Mouse (Mus musculus) neural tube, embryonic 14.5 days (tissue): ENCODE data around the gene Hdac1. TPM values are rescaled to one million over a fixed set of nuclear protein-coding genes. Genes with fewer than 3 reads are reported as not detected.

Source experiments
- ATAC-seq: fragments of 200-750 bp; cut with Nextera tagmentation; 2 replicates; pipeline ENCODE4 v1.8.0; 2017; ENCODE audit warnings: low read depth, mild to moderate bottlenecking, moderate TSS enrichment, moderate library complexity
- H3K27ac ChIP-seq: fragments of 300-500 bp; sonication (generic); 2 replicates; pipeline ENCODE4 v1.5.1; 2014; ENCODE audit warnings: low read depth, mild to moderate bottlenecking, control low read depth, low read length, moderate library complexity, mixed read lengths
- H3K27me3 ChIP-seq: fragments of 300-500 bp; sonication (generic); 2 replicates; pipeline ENCODE4 v1.6.1; 2014; ENCODE audit warnings: low read length; ENCODE audit not compliant: control insufficient read depth, insufficient read depth
- H3K36me3 ChIP-seq: fragments of 300-500 bp; sonication (generic); 2 replicates; pipeline ENCODE4 v1.6.1; 2014; ENCODE audit warnings: low read length, mixed read lengths; ENCODE audit not compliant: control insufficient read depth, insufficient read depth
- H3K4me1 ChIP-seq: fragments of 300-500 bp; sonication (generic); 2 replicates; pipeline ENCODE4 v1.6.1; 2014; ENCODE audit warnings: low read length; ENCODE audit not compliant: control insufficient read depth, insufficient read depth
- H3K4me2 ChIP-seq: fragments of 300-500 bp; sonication (generic); 2 replicates; pipeline ENCODE4 v1.6.1; 2014; ENCODE audit warnings: mild to moderate bottlenecking, low read depth, low read length, control low read depth
- H3K4me3 ChIP-seq: fragments of 300-500 bp; sonication (generic); 2 replicates; pipeline ENCODE4 v1.5.1; 2014; ENCODE audit warnings: low read depth, low read length, control low read depth, mixed read lengths
- H3K9ac ChIP-seq: fragments of 300-500 bp; sonication (generic); replicated peaks from 2 replicates; pipeline ENCODE4 v1.6.1; 2014; ENCODE audit warnings: low read depth, mild to moderate bottlenecking, control low read depth, low read length, mixed read lengths
- H3K9me3 ChIP-seq: fragments of 300-500 bp; sonication (generic); 2 replicates; pipeline ENCODE4 v1.6.1; 2016; ENCODE audit warnings: low read length; ENCODE audit not compliant: control insufficient read depth
- WGBS: fragments of 180-500 bp; shearing (Covaris S2); extraction: QIAGEN DNeasy Blood & Tissue Kit; methylation state at CpG from one replicate; pipeline ENCODE4 v1.1.7; 2014; 5-methylcytosine and 5-hydroxymethylcytosine counted together
- polyA plus RNA-seq: library from polyadenylated mRNA; unstranded; fragments of >200 nt; fragmentation: Nextera tagmentation; extraction: Ambion mirVana; gene quantifications from 2 replicates; pipeline ENCODE4 v1.2.1, GENCODE M21; 2014

Gene Hdac1
- polyA plus RNA-seq, 1 experiment from 2014 or later, result 67.2 TPM

- Histone ChIP-seq H3K4me1 (peaks cover 15% of the 10 kb centered on the region; the same call in 1 of the 2 replicates), H3K4me3 (no peak overlapping the region), H3K4me2 (peak overlapping the region; percentile 83), H3K9me3 (no peaks in the 10 kb centered on the region), H3K9ac (no peak overlapping the region), H3K36me3 (no peaks in the 10 kb centered on the region), H3K27me3 (no peaks in the 10 kb centered on the region), H3K27ac (no peak overlapping the region)
- 77% methylated on average over 8 of the region's 8 CpGs for WGBS
- no peak for ATAC-seq
Measured at GRCm38 (mm10) chr4:129500017-129500416, 42.5 kb downstream of the Hdac1 start.

GRCm38 (mm10) chr4:129498941-129499340 lies 43.6 kb downstream of the Hdac1 start:
- H3K27ac ChIP-seq, result no peak overlapping the region
- no peak overlapping the region for H3K4me2 ChIP-seq
- H3K27me3 ChIP-seq, result no peaks in the 10 kb centered on the region
- no peak for ATAC-seq
- no peak overlapping the region for H3K4me3 ChIP-seq
- 83% methylated on average over 3 of the region's 3 CpGs for WGBS
- no peaks in the 10 kb centered on the region for H3K9me3 ChIP-seq
- peaks cover 15% of the 10 kb centered on the region; the same call in 1 of the 2 replicates for H3K4me1 ChIP-seq
- H3K9ac ChIP-seq, result no peak overlapping the region
- no peaks in the 10 kb centered on the region for H3K36me3 ChIP-seq

GRCm38 (mm10) chr4:129496631-129497030 lies 45.9 kb downstream of the Hdac1 start:
- Histone ChIP-seq H3K4me3 (peak overlapping the region; percentile 18; the same call in 1 of the 2 replicates), H3K9me3 (no peaks in the 10 kb centered on the region), H3K4me1 (peaks cover 16% of the 10 kb centered on the region), H3K36me3 (no peaks in the 10 kb centered on the region), H3K9ac (peak overlapping the region; percentile 41), H3K27ac (peak overlapping the region; percentile 76), H3K27me3 (no peaks in the 10 kb centered on the region), H3K4me2 (peak overlapping the region; percentile 39)
- WGBS, result 47% methylated on average over 6 of the region's 6 CpGs
- ATAC-seq, result peak; percentile 32; the same call in 1 of the 2 replicates

GRCm38 (mm10) chr4:129495672-129496562 lies 46.6 kb downstream of the Hdac1 start:
- WGBS, result 18% methylated on average over 16 of the region's 16 CpGs
- no peaks in the 10 kb centered on the region for H3K36me3 ChIP-seq
- H3K4me3 ChIP-seq, result peak overlapping the region; percentile 18; the same call in 1 of the 2 replicates
- peaks cover 23% of the 10 kb centered on the region for H3K4me1 ChIP-seq
- peak; percentile 50 for ATAC-seq
- no peaks in the 10 kb centered on the region for H3K9me3 ChIP-seq
- H3K4me2 ChIP-seq, result peak overlapping the region; percentile 39
- H3K9ac ChIP-seq, result peak overlapping the region; percentile 41
- no peaks in the 10 kb centered on the region for H3K27me3 ChIP-seq
- peak overlapping the region; percentile 76 for H3K27ac ChIP-seq

- H3K36me3 ChIP-seq, result no peaks in the 10 kb centered on the region
- no peak overlapping the region for H3K4me2 ChIP-seq
- H3K27ac ChIP-seq, result no peak overlapping the region
- no peak for ATAC-seq
- no peak overlapping the region for H3K9ac ChIP-seq
- H3K4me3 ChIP-seq, result no peak overlapping the region
- WGBS, result 73% methylated on average over 7 of the region's 7 CpGs
- peaks cover 23% of the 10 kb centered on the region for H3K4me1 ChIP-seq
- no peaks in the 10 kb centered on the region for H3K9me3 ChIP-seq
- 0 out of 2 replicates have a peak, but pooled peaks cover 4% of the 10 kb centered on the region for H3K27me3 ChIP-seq
Measured at GRCm38 (mm10) chr4:129494681-129495080, 47.8 kb downstream of the Hdac1 start.

GRCm38 (mm10) chr4:129490972-129491880 lies 51.3 kb downstream of the Hdac1 start, which contains the start of the genes Tssk3 and Fam229a:
TSS of gene Tssk3 (minus strand) at chr4:129491022.
TSS of gene Fam229a (plus strand) at chr4:129491190.
- 0 out of 2 replicates have a peak, but pooled peaks cover 4% of the 10 kb centered on the region for H3K27me3 ChIP-seq
- H3K9me3 ChIP-seq, result no peaks in the 10 kb centered on the region
- peaks cover 14% of the 10 kb centered on the region for H3K4me1 ChIP-seq
- 2% methylated on average over 66 of the region's 70 CpGs for WGBS
- ATAC-seq, result peak; percentile 54; the same call in 1 of the 2 replicates
- peaks cover 23% of the 10 kb centered on the region for H3K36me3 ChIP-seq
- H3K4me2 ChIP-seq, result peak within 1 kb of the TSS; percentile 53
- H3K27ac ChIP-seq, result no peak within 1 kb of the TSS
- peak within 1 kb of the TSS; percentile 47 for H3K9ac ChIP-seq
- H3K4me3 ChIP-seq, result peak within 1 kb of the TSS; percentile 29

GRCm38 (mm10) chr4:129481090-129481489 lies 61.4 kb downstream of the Hdac1 start:
- Histone ChIP-seq H3K4me2 (no peak overlapping the region), H3K27ac (no peak overlapping the region), H3K4me3 (no peak overlapping the region), H3K9me3 (no peaks in the 10 kb centered on the region), H3K4me1 (no peaks in the 10 kb centered on the region), H3K27me3 (no peaks in the 10 kb centered on the region), H3K9ac (no peak overlapping the region), H3K36me3 (peaks cover 56% of the 10 kb centered on the region)
- 91% methylated on average over 1 of the region's 1 CpGs for WGBS
- no peak for ATAC-seq

GRCm38 (mm10) chr4:129479863-129480262 lies 62.6 kb downstream of the Hdac1 start:
- no peak for ATAC-seq
- Histone ChIP-seq H3K36me3 (peaks cover 50% of the 10 kb centered on the region; the same call in 1 of the 2 replicates), H3K4me2 (no peak overlapping the region), H3K9me3 (no peaks in the 10 kb centered on the region), H3K27ac (no peak overlapping the region), H3K27me3 (no peaks in the 10 kb centered on the region), H3K4me1 (no peaks in the 10 kb centered on the region), H3K4me3 (no peak overlapping the region), H3K9ac (no peak overlapping the region)
- 96% methylated on average over 3 of the region's 3 CpGs for WGBS
